Mouse (Mus musculus): Measurements from ENCODE around the gene Utrn. TPM values are rescaled to one million over a fixed set of nuclear protein-coding genes. Genes with fewer than 3 reads are reported as not detected.

Utrn gene
- polyA plus RNA-seq, 1 experiment from 2014 or later, result 16.0 TPM

DNA sequence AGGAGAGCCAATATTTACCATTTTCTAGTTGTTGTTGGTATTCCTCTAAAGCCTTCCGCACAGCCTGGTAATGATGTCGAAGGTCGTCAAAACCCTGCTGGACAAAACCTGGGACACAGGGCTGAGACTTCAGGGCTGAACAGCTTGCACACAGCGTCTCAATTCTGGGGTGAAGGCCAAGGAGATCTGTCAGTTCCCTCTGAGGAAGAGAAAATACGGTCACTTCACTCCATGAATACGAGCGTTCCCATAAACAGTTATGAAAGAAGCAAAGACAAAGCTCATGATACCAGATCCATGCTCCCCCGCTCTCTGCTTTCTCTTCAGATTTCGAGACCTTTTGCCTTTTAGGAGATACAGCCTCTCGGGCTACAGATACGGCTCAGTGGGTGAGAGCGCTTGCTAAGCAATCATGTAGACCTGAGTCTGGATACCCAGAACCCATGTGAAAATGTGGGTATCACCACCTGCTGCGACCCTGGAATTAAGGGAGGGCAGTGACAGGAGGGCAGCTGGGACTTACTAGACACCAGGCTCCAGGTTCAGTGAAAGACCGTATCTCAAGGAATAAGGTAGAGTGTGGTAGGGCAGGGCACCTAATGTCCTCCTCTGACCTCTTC, 155.8 kb downstream of the Utrn start:
- WGBS, result 93% methylated on average over 14 of the region's 14 CpGs
- no peak overlapping the region for H3K27ac ChIP-seq (ENCODE audit: low read depth, low read length)
- no peaks in the 10 kb centered on the region for H3K36me3 ChIP-seq (ENCODE audit: control insufficient read depth, insufficient read depth, low read length)
- no peaks in the 10 kb centered on the region for H3K4me1 ChIP-seq (ENCODE audit: control insufficient read depth, insufficient read depth, low read length)
- H3K27me3 ChIP-seq (ENCODE audit: control insufficient read depth, insufficient read depth, low read length), result no peaks in the 10 kb centered on the region
- H3K9ac ChIP-seq (replicated peaks; ENCODE audit: low read depth, low read length), result no peak overlapping the region
- no peak overlapping the region for H3K4me2 ChIP-seq (ENCODE audit: low read depth, low read length)
- H3K4me3 ChIP-seq (ENCODE audit: low read depth, low read length), result no peak overlapping the region
- no peaks in the 10 kb centered on the region for H3K9me3 ChIP-seq (ENCODE audit: control insufficient read depth, low read length)
- ATAC-seq (ENCODE audit: low read depth), result no peak

DNA sequence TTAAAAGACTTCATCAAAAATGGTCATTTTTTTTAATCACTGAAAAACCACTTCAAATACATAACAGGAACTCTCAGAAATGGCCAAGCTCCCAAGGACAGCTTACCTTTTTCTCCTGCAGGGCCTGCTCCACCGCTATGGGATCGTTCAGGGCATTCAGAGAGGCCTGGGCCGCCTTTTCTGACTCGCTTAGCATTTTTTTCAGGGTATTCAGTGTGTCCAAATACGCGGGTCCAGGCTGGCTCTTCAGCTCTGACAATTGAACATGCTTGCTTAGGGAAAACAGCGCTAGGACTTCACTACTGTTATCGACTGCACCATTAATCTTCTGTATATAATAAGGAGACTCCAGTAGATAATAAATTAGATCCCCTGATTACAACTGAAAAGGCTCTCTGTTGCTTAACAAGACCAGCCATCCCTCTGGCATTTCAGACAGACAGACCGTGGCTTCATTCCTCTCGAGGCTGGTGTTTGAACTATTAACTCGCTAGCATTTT, 157.8 kb downstream of the Utrn start:
- H3K4me2 ChIP-seq (ENCODE audit: low read depth, low read length), result no peak overlapping the region
- no peaks in the 10 kb centered on the region for H3K4me1 ChIP-seq (ENCODE audit: control insufficient read depth, insufficient read depth, low read length)
- no peaks in the 10 kb centered on the region for H3K9me3 ChIP-seq (ENCODE audit: control insufficient read depth, low read length)
- no peak overlapping the region for H3K9ac ChIP-seq (replicated peaks; ENCODE audit: low read depth, low read length)
- ATAC-seq (ENCODE audit: low read depth), result no peak
- WGBS, result 25% methylated on average over 11 of the region's 11 CpGs
- H3K27me3 ChIP-seq (ENCODE audit: control insufficient read depth, insufficient read depth, low read length), result no peaks in the 10 kb centered on the region
- H3K36me3 ChIP-seq (ENCODE audit: control insufficient read depth, insufficient read depth, low read length), result no peaks in the 10 kb centered on the region
- H3K4me3 ChIP-seq (ENCODE audit: low read depth, low read length), result no peak overlapping the region
- H3K27ac ChIP-seq (ENCODE audit: low read depth, low read length), result no peak overlapping the region

DNA sequence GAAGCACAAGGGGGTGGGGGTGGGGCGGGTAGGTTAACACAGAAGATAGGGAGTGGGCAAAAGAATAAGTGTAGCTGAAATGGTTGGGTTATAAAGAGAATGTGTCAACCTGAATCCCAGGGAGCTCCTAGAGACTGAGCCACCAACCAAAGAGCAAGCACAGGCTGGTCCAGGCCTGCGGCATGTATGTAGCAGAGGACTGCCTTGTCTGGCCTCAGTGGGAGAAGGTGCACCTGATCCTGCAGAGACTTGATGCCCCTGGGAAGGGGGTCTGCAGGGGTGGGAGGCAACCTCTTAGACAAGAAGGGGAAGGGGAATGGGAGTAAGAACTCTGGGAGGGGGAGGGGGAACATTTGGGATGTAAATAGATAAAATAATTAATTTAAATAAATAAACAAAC, 162.6 kb downstream of the Utrn start:
- ATAC-seq (ENCODE audit: low read depth), result no peak
- no peak overlapping the region for H3K9ac ChIP-seq (replicated peaks; ENCODE audit: low read depth, low read length)
- WGBS, result 85% methylated on average over 2 of the region's 2 CpGs

DNA sequence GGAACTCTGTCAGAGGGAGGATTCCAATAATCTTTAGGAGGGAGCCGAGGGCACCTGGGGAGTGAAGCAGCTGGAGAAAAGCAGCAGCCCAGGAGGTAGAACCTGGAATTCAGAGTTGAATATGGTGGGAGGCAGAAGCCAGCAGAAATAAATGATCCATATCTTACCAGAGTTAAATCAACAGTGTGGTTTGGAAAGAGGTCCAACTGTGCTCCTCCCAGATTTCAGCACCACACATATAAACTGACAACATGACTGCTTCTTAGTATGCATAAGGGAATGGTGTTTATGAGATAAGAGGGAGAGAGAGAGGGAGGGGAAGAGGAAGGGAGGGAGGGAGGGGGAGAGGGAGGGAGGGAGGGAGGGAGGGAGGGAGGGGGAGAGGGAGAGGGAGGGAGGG, 163.2 kb downstream of the Utrn start:
- H3K27me3 ChIP-seq (ENCODE audit: control insufficient read depth, insufficient read depth, low read length), result no peaks in the 10 kb centered on the region
- H3K9me3 ChIP-seq (ENCODE audit: control insufficient read depth, low read length), result no peaks in the 10 kb centered on the region
- no peak overlapping the region for H3K27ac ChIP-seq (ENCODE audit: low read depth, low read length)
- no peak overlapping the region for H3K4me3 ChIP-seq (ENCODE audit: low read depth, low read length)
- WGBS, result 82% methylated on average over 1 of the region's 1 CpGs
- H3K4me1 ChIP-seq (ENCODE audit: control insufficient read depth, insufficient read depth, low read length), result no peaks in the 10 kb centered on the region
- no peak for ATAC-seq (ENCODE audit: low read depth)
- H3K9ac ChIP-seq (replicated peaks; ENCODE audit: low read depth, low read length), result no peak overlapping the region
- no peak overlapping the region for H3K4me2 ChIP-seq (ENCODE audit: low read depth, low read length)
- H3K36me3 ChIP-seq (ENCODE audit: control insufficient read depth, insufficient read depth, low read length), result no peaks in the 10 kb centered on the region

More for the DNA sequence above, 162.6 kb downstream of the Utrn start:
- Histone ChIP-seq H3K4me1 (ENCODE audit: control insufficient read depth, insufficient read depth, low read length) (no peaks in the 10 kb centered on the region), H3K36me3 (ENCODE audit: control insufficient read depth, insufficient read depth, low read length) (no peaks in the 10 kb centered on the region), H3K27me3 (ENCODE audit: control insufficient read depth, insufficient read depth, low read length) (no peaks in the 10 kb centered on the region), H3K9me3 (ENCODE audit: control insufficient read depth, low read length) (no peaks in the 10 kb centered on the region), H3K4me2 (ENCODE audit: low read depth, low read length) (no peak overlapping the region), H3K4me3 (ENCODE audit: low read depth, low read length) (no peak overlapping the region), H3K27ac (ENCODE audit: low read depth, low read length) (no peak overlapping the region)

DNA sequence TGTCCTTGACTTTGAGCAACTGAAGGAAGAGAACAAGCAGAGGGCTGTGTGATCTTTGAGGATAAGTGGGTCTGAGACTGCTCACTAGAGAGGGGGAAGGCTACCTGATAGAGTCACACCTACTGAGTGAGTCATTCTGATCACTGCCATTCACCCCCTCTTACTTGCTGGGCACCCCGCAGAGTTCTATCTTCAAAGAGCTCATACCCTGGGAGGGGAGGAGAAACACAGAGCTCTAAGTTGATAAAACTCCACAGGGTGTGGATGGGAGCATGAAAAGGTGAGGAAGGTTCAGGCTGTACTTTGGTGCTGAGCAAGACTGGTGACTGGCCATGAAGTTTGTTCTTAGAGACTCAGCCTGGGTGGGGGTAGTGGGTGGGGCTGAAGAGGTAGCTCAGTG, 164.9 kb downstream of the Utrn start:
- no peak overlapping the region for H3K27ac ChIP-seq (ENCODE audit: low read depth, low read length)
- no peaks in the 10 kb centered on the region for H3K9me3 ChIP-seq (ENCODE audit: control insufficient read depth, low read length)
- no peak overlapping the region for H3K4me3 ChIP-seq (ENCODE audit: low read depth, low read length)
- no peaks in the 10 kb centered on the region for H3K36me3 ChIP-seq (ENCODE audit: control insufficient read depth, insufficient read depth, low read length)
- whole genome bisulfite sequencing, result 50% methylated on average over 1 of the region's 1 CpGs
- H3K27me3 ChIP-seq (ENCODE audit: control insufficient read depth, insufficient read depth, low read length), result no peaks in the 10 kb centered on the region
- no peaks in the 10 kb centered on the region for H3K4me1 ChIP-seq (ENCODE audit: control insufficient read depth, insufficient read depth, low read length)
- ATAC-seq (ENCODE audit: low read depth), result no peak
- no peak overlapping the region for H3K9ac ChIP-seq (replicated peaks; ENCODE audit: low read depth, low read length)
- no peak overlapping the region for H3K4me2 ChIP-seq (ENCODE audit: low read depth, low read length)

DNA sequence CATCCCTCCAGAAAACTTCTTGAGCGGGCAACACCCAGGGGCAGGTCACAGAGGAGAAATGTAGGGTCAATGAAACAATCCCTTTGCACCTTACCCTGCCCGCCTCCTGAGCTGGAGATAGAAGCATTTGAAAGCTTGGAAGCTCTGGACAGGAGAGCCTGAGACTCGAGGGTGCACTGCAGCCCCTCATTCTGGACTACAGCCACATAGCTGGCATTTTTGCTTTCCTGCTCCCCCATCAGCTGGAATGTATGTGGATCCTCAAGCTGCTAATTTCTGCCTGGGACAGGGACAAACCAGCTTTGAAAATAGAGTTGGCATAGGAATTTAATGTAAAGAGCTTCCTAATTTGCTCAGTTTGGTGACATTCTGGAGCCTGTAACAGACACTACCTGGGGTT, 165.6 kb downstream of the Utrn start:
- no peak overlapping the region for H3K27ac ChIP-seq (ENCODE audit: low read depth, low read length)
- no peak for ATAC-seq (ENCODE audit: low read depth)

DNA sequence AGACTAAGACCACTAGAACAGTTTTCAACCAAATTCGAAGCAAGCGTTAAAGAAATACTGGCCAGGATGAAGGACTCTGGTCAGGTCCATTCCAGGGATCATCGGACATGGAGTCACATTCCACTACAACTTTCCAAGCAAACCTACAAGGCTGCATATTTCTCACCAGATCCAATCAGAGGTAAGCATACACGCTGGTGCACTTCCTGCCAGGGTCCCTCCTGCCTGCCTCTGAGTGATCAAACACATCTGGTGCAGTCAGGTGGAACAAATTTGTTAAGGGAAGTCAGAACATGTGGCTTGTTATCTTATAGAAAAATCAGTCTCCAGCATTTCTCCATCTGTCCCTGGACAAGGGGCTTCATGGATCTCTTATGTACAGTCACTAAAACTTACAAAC, 167.0 kb downstream of the Utrn start:
- Histone ChIP-seq H3K36me3 (ENCODE audit: control insufficient read depth, insufficient read depth, low read length) (no peaks in the 10 kb centered on the region), H3K9ac (replicated peaks; ENCODE audit: low read depth, low read length) (no peak overlapping the region), H3K4me2 (ENCODE audit: low read depth, low read length) (no peak overlapping the region), H3K4me1 (ENCODE audit: control insufficient read depth, insufficient read depth, low read length) (no peaks in the 10 kb centered on the region), H3K27ac (ENCODE audit: low read depth, low read length) (no peak overlapping the region), H3K4me3 (ENCODE audit: low read depth, low read length) (no peak overlapping the region), H3K9me3 (ENCODE audit: control insufficient read depth, low read length) (no peaks in the 10 kb centered on the region), H3K27me3 (ENCODE audit: control insufficient read depth, insufficient read depth, low read length) (no peaks in the 10 kb centered on the region)
- no peak for ATAC-seq (ENCODE audit: low read depth)
- WGBS, result 90% methylated on average over 4 of the region's 4 CpGs

More for the DNA sequence above, 165.6 kb downstream of the Utrn start:
- no peaks in the 10 kb centered on the region for H3K27me3 ChIP-seq (ENCODE audit: control insufficient read depth, insufficient read depth, low read length)
- no peak overlapping the region for H3K9ac ChIP-seq (replicated peaks; ENCODE audit: low read depth, low read length)
- no peaks in the 10 kb centered on the region for H3K4me1 ChIP-seq (ENCODE audit: control insufficient read depth, insufficient read depth, low read length)
- no peaks in the 10 kb centered on the region for H3K9me3 ChIP-seq (ENCODE audit: control insufficient read depth, low read length)
- no peak overlapping the region for H3K4me3 ChIP-seq (ENCODE audit: low read depth, low read length)
- no peaks in the 10 kb centered on the region for H3K36me3 ChIP-seq (ENCODE audit: control insufficient read depth, insufficient read depth, low read length)
- 71% methylated on average over 3 of the region's 3 CpGs for WGBS
- no peak overlapping the region for H3K4me2 ChIP-seq (ENCODE audit: low read depth, low read length)

DNA sequence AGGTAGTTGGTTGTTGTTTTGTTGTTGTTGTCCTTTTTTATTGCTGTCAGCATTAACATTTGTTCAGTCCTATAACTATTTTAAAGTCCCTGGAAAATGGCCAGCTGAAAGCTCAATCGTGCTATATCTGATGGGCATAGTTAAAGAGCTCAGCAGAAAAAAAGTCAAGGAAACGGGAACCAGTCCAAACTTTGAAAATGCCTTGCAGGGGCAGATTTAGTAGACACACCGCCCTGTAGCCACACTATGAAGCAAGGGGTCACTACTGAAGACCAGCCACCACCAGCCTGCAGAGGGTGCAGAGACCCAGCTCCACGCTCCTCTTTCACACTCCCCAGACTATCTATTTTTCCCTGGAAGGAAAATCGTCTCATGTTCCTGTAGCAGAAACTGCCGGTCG, 167.5 kb downstream of the Utrn start:
- H3K36me3 ChIP-seq (ENCODE audit: control insufficient read depth, insufficient read depth, low read length), result no peaks in the 10 kb centered on the region
- H3K27me3 ChIP-seq (ENCODE audit: control insufficient read depth, insufficient read depth, low read length), result no peaks in the 10 kb centered on the region
- H3K4me1 ChIP-seq (ENCODE audit: control insufficient read depth, insufficient read depth, low read length), result no peaks in the 10 kb centered on the region
- no peak overlapping the region for H3K9ac ChIP-seq (replicated peaks; ENCODE audit: low read depth, low read length)
- ATAC-seq (ENCODE audit: low read depth), result no peak
- H3K4me3 ChIP-seq (ENCODE audit: low read depth, low read length), result no peak overlapping the region
- no peak overlapping the region for H3K4me2 ChIP-seq (ENCODE audit: low read depth, low read length)
- no peak overlapping the region for H3K27ac ChIP-seq (ENCODE audit: low read depth, low read length)
- 80% methylated on average over 7 of the region's 7 CpGs for WGBS
- no peaks in the 10 kb centered on the region for H3K9me3 ChIP-seq (ENCODE audit: control insufficient read depth, low read length)

DNA sequence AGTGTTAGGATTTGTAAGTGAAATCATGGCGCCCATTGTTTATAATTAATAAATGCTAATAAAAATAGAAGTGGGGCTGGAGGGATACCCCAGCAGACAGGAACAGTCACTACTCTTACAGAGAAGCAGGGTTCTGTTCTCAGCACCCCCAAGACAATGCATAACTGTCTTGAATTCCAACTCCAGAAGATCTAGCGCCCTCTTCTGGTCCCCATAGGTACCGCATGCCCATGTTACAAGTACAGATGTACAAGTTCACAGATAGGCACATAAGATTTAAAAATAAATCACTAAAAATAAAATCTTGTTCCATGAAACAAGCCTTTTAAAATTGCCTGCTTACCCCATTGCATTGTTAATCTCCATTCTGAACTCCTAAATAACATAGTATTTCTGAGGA, 168.6 kb downstream of the Utrn start:
- ATAC-seq (ENCODE audit: low read depth), result no peak
- WGBS, result 80% methylated on average over 3 of the region's 3 CpGs

More for the DNA sequence above, 168.6 kb downstream of the Utrn start:
- H3K4me2 ChIP-seq (ENCODE audit: low read depth, low read length), result no peak overlapping the region
- no peaks in the 10 kb centered on the region for H3K27me3 ChIP-seq (ENCODE audit: control insufficient read depth, insufficient read depth, low read length)
- no peaks in the 10 kb centered on the region for H3K9me3 ChIP-seq (ENCODE audit: control insufficient read depth, low read length)
- H3K4me1 ChIP-seq (ENCODE audit: control insufficient read depth, insufficient read depth, low read length), result no peaks in the 10 kb centered on the region
- no peaks in the 10 kb centered on the region for H3K36me3 ChIP-seq (ENCODE audit: control insufficient read depth, insufficient read depth, low read length)
- H3K27ac ChIP-seq (ENCODE audit: low read depth, low read length), result no peak overlapping the region
- no peak overlapping the region for H3K9ac ChIP-seq (replicated peaks; ENCODE audit: low read depth, low read length)
- H3K4me3 ChIP-seq (ENCODE audit: low read depth, low read length), result no peak overlapping the region
